Mouse (Mus musculus): ENCODE results near the gene Foxk1.

Foxk1 gene

GRCm38 (mm10) chr5:142386784-142387680 is 14.3 kb upstream of the Foxk1 start:
- no peak for DNase-seq (ENCODE audit: inconsistent age in 2 of 2, low spot score in 1 of 2)

- no peak for DNase-seq (ENCODE audit: inconsistent age in 2 of 2, low spot score in 1 of 2)
Measured at GRCm38 (mm10) chr5:142387716-142388115, 13.6 kb upstream of the Foxk1 start.

GRCm38 (mm10) chr5:142391691-142392090 is 9.6 kb upstream of the Foxk1 start:
- DNase-seq (ENCODE audit: inconsistent age in 2 of 2, low spot score in 1 of 2), result no peak

GRCm38 (mm10) chr5:142394602-142395252 is 6.6 kb upstream of the Foxk1 start:
- no peak for DNase-seq (ENCODE audit: inconsistent age in 2 of 2, low spot score in 1 of 2)

GRCm38 (mm10) chr5:142395909-142396308 is 5.4 kb upstream of the Foxk1 start:
- DNase-seq (ENCODE audit: inconsistent age in 2 of 2, low spot score in 1 of 2), result no peak

- DNase-seq (ENCODE audit: inconsistent age in 2 of 2, low spot score in 1 of 2), result peak in 1 of 2 experiments; percentile 74
Measured at GRCm38 (mm10) chr5:142400181-142400883, 965 bp upstream of the Foxk1 start.

GRCm38 (mm10) chr5:142401641-142402625 is 636 bp downstream of the Foxk1 start:
- DNase-seq (ENCODE audit: inconsistent age in 2 of 2, low spot score in 1 of 2), result peak; percentile 36 to 70

GRCm38 (mm10) chr5:142403694-142404093 is 2.4 kb downstream of the Foxk1 start:
- peak in 1 of 2 experiments; percentile 73 for DNase-seq (ENCODE audit: inconsistent age in 2 of 2, low spot score in 1 of 2)

- DNase-seq (ENCODE audit: inconsistent age in 2 of 2, low spot score in 1 of 2), result no peak
Measured at GRCm38 (mm10) chr5:142404307-142404706, 3.0 kb downstream of the Foxk1 start.

GRCm38 (mm10) chr5:142405426-142405825 is 4.1 kb downstream of the Foxk1 start:
- DNase-seq (ENCODE audit: inconsistent age in 2 of 2, low spot score in 1 of 2), result no peak

GRCm38 (mm10) chr5:142406401-142406800 is 5.1 kb downstream of the Foxk1 start:
- no peak for DNase-seq (ENCODE audit: inconsistent age in 2 of 2, low spot score in 1 of 2)

- DNase-seq (ENCODE audit: inconsistent age in 2 of 2, low spot score in 1 of 2), result no peak
Measured at GRCm38 (mm10) chr5:142406937-142407336, 5.6 kb downstream of the Foxk1 start.

GRCm38 (mm10) chr5:142407381-142407780 is 6.1 kb downstream of the Foxk1 start:
- DNase-seq (ENCODE audit: inconsistent age in 2 of 2, low spot score in 1 of 2), result no peak

- no peak for DNase-seq (ENCODE audit: inconsistent age in 2 of 2, low spot score in 1 of 2)
Measured at GRCm38 (mm10) chr5:142409169-142409568, 7.9 kb downstream of the Foxk1 start.

GRCm38 (mm10) chr5:142410348-142410747 is 9.1 kb downstream of the Foxk1 start:
- no peak for DNase-seq (ENCODE audit: inconsistent age in 2 of 2, low spot score in 1 of 2)

GRCm38 (mm10) chr5:142412678-142413385 is 11.5 kb downstream of the Foxk1 start:
- DNase-seq (ENCODE audit: inconsistent age in 2 of 2, low spot score in 1 of 2), result peak in 1 of 2 experiments; percentile 66

GRCm38 (mm10) chr5:142413723-142414445 is 12.6 kb downstream of the Foxk1 start:
- peak in 1 of 2 experiments; percentile 26 for DNase-seq (ENCODE audit: inconsistent age in 2 of 2, low spot score in 1 of 2)

- DNase-seq (ENCODE audit: inconsistent age in 2 of 2, low spot score in 1 of 2), result peak in 1 of 2 experiments; percentile 69
Measured at GRCm38 (mm10) chr5:142415401-142415800, 14.1 kb downstream of the Foxk1 start.
